Mouse (Mus musculus) heart, postnatal 0 days (tissue): ENCODE data around the gene Kin.

Experiments
- CTCF ChIP-seq: IDR thresholded peaks from 2 replicates; pipeline ENCODE4 v1.5.1; 2016; ENCODE audit warnings: antibody characterized with exemption, control low read depth, low read depth
- EP300 ChIP-seq: IDR thresholded peaks from 2 replicates; pipeline ENCODE4 v1.6.1; 2016; ENCODE audit warnings: antibody characterized with exemption, low read depth

- TF ChIP-seq CTCF (no peak), EP300 (no peak)
Observed at GRCm38 (mm10) chr2:10126122-10126521, 45.7 kb downstream of the Kin start.
